Mouse (Mus musculus) gastrocnemius, adult 18-20 months (tissue): Measurements from ENCODE around the gene Grk3. TPM values are rescaled to one million over a fixed set of nuclear protein-coding genes. Genes with fewer than 3 reads are reported as not detected.
A peak's percentile ranks its signal among the peaks of the same experiment; 100 is the strongest.

Source experiments
- DNase-seq: peaks from one replicate; pipeline ENCODE4 v3.0.0; 2021; ENCODE audit warnings: low spot score
- total RNA-seq, 2 experiments: library from RNA; stranded (reverse); gene quantifications; 2 replicates each; pipeline ENCODE4 v1.2.3; 2021

The Grk3 gene
- total RNA-seq, 2 experiments from 2014 or later: 4.6 to 5.7 TPM

- no peak for DNase-seq
Observed at GRCm38 (mm10) chr5:113009183-113009820, 6.3 kb downstream of the Grk3 start.

GRCm38 (mm10) chr5:113008496-113008895 is 7.1 kb downstream of the Grk3 start:
- DNase-seq: no peak

- no peak for DNase-seq
Observed at GRCm38 (mm10) chr5:113006997-113007396, 8.6 kb downstream of the Grk3 start.

GRCm38 (mm10) chr5:113005941-113006391 is 9.6 kb downstream of the Grk3 start:
- DNase-seq: no peak

GRCm38 (mm10) chr5:113002821-113003380 is 12.7 kb downstream of the Grk3 start:
- DNase-seq: no peak

- DNase-seq: no peak
Observed at GRCm38 (mm10) chr5:112999227-112999626, 16.4 kb downstream of the Grk3 start.

- DNase-seq: no peak
Observed at GRCm38 (mm10) chr5:112997516-112998186, 17.9 kb downstream of the Grk3 start.

- DNase-seq: no peak
Observed at GRCm38 (mm10) chr5:112991245-112991644, 24.3 kb downstream of the Grk3 start.

GRCm38 (mm10) chr5:112981931-112982330 is 33.7 kb downstream of the Grk3 start:
- no peak for DNase-seq

- no peak for DNase-seq
Observed at GRCm38 (mm10) chr5:112979710-112980109, 35.9 kb downstream of the Grk3 start.

- no peak for DNase-seq
Observed at GRCm38 (mm10) chr5:112979195-112979594, 36.4 kb downstream of the Grk3 start.

- DNase-seq: no peak
Observed at GRCm38 (mm10) chr5:112977089-112977488, 38.5 kb downstream of the Grk3 start.

- no peak for DNase-seq
Observed at GRCm38 (mm10) chr5:112973596-112973995, 42.0 kb downstream of the Grk3 start.

GRCm38 (mm10) chr5:112972297-112972696 is 43.3 kb downstream of the Grk3 start:
- no peak for DNase-seq

- DNase-seq: no peak
Observed at GRCm38 (mm10) chr5:112963495-112963894, 52.1 kb downstream of the Grk3 start.

- DNase-seq: no peak
Observed at GRCm38 (mm10) chr5:112962166-112962565, 53.4 kb downstream of the Grk3 start.

- DNase-seq: peak; percentile 11
Observed at GRCm38 (mm10) chr5:112960911-112961310, 54.7 kb downstream of the Grk3 start.

- DNase-seq: no peak
Observed at GRCm38 (mm10) chr5:112958293-112958692, 57.3 kb downstream of the Grk3 start.

- DNase-seq: no peak
Observed at GRCm38 (mm10) chr5:112956841-112957240, 58.8 kb downstream of the Grk3 start.

GRCm38 (mm10) chr5:112956368-112956767 is 59.2 kb downstream of the Grk3 start:
- no peak for DNase-seq

- DNase-seq: no peak
Observed at GRCm38 (mm10) chr5:112950847-112951246, 64.7 kb downstream of the Grk3 start.

- DNase-seq: no peak
Observed at GRCm38 (mm10) chr5:112945925-112946324, 69.7 kb downstream of the Grk3 start.

- no peak for DNase-seq
Observed at GRCm38 (mm10) chr5:112942244-112942643, 73.3 kb downstream of the Grk3 start.
